Mouse (Mus musculus): ENCODE data around the gene Tmub1. TPM values are rescaled to one million over a fixed set of nuclear protein-coding genes. Genes with fewer than 3 reads are reported as not detected.
A peak's percentile ranks its signal among the peaks of the same experiment; 100 is the strongest.

The Tmub1 gene
- 10 to 100 TPM; 25.9 to 27.3 TPM for total RNA-seq (2021)

DNA sequence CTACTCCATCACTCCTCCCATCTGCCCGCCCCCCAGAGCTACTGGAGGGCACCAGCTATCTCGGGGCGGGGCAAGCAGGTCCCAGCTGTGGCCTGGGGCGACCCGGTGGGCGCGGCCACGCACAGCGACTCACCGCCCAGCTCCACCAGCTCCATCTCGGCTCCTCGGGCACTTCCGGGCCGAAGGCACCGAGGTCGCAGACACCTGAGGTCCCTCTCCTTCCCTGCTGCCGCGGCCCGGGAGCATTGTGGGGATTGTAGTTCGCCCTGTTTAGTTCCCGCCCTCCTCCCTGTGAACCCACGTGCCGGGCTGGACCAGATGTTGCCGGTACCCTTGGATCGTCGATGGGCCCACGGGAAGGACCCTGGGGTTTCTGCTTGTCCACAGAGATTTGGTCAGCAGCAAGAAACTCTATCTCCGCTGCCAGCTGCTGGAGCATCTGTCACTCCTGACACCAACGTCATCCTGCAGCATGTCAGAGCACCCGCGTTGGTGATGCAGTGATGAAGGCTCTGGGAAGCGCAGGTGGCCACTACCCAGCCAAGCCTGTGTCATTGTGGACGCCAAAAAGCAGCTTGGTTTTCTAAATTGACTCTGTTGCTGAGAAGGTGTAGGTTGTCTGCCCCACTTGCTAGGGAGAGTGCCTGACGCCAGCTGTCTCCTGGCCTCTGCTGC is at the start of gene Tmub1:
Tmub1 (minus strand) TSS at position 231 of the 675 bp plus-strand sequence.
- intact Hi-C loops (cut with DNase I), result no loop called here
- peak; percentile 85 to 91 for DNase-seq (ENCODE audit: low spot score in 2 of 2)

DNA sequence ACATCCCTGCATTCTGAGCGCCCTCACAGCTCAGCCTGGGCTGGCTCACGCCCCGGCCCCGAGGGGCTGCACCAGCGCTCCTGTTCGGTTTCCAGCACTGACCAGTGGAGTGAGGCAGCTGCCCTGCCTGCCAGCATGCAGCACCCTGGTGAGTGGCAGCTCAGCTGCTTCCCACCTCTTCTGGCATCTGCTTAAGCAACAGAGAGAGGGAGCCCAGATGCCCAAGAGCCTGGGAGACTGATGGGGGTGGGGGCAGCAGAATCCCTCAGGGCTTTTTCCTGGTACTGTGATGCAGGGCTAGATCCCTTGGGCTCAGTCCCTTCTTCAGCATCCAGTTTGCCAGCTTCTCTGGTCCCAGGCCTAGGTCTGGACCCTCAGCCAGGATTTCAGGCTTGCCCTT is 49.1 kb upstream of the Tmub1 start:
- DNase-seq (ENCODE audit: low spot score in 2 of 2), result no peak
- intact Hi-C loops (cut with DNase I), result no loop called here

DNA sequence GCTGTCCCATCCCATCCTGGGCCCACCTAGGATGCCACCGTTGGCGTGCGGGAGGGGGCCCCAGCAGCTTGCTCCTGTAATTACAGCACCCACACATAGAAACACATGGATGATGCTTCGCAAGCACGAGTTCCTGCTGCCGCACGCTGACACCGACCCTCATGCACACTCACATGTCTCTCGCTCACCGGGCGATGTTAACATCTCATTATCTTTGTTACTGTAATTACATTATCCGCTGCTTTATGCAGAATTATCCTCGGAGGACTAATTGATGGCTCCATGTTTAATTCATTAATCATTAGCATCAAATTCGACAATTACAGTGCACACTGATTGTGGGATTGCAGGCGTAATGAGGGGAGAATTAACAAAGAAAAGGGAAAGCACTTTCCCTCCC is 47.4 kb upstream of the Tmub1 start:
- DNase-seq (ENCODE audit: low spot score in 2 of 2), result no peak
- intact Hi-C loops (cut with DNase I), result no loop called here

DNA sequence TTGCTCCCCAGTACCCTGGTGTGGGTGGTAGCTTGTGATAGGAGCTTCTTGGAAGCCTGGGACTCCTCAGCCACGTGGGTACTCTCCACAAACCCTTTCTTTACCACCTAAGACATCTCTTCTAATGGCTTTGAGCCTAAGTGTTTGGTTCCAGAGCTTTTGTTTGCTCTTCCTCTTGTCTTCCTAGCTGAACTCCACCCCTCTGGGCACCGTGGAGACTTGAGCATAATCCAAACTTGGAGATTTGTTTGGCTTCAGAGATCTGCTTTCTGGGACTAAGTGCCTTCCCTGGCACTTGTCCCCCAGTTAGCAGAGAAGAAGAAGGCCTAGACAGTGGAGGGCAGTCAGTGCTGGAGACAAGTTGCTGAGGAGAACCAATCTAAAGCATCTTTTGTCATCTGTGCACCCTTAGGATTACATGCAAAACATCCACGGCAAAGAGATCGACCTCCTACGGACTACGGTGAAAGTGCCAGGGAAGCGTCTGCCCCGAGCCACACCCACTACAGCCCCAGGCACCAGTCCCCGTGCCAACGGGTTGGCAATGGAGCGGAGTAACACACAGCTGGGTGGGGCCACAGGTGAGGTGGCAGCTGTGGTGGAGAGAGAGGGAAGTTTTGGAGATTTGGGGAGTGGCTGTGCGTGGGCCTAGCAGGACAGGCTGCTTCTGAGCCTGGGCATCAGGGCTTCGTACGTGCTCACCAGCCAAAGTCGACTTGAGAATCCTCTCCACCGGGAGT is 45.1 kb upstream of the Tmub1 start:
- DNase-seq (ENCODE audit: low spot score in 2 of 2), result no peak
- intact Hi-C loops (cut with DNase I), result no loop called here

DNA sequence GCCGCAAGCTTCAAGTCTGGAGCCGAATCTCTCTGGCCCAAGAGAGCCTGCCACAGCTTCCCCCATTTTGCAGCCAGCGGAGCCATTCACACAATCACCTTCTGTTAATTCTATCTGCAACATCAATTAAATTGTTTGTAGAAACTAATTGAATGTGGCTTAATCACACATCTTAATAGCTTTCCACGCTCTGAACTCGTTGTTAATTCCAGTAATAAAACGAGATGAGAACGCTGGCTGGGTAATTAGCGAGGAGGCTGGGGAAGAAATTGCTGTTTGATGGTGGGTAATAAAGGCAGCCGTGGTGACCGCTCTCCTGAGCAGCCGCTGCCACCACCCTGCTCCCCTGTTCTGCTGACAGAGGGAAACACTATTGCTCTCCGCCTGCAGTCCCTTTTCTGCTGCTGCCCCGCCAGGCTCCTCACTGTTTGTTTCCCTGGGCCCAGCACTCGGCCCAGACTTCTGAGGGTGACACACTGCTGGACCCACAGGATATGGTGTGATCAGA is 42.8 kb upstream of the Tmub1 start:
- intact Hi-C loops (cut with DNase I), result no loop called here
- no peak for DNase-seq (ENCODE audit: low spot score in 2 of 2)

DNA sequence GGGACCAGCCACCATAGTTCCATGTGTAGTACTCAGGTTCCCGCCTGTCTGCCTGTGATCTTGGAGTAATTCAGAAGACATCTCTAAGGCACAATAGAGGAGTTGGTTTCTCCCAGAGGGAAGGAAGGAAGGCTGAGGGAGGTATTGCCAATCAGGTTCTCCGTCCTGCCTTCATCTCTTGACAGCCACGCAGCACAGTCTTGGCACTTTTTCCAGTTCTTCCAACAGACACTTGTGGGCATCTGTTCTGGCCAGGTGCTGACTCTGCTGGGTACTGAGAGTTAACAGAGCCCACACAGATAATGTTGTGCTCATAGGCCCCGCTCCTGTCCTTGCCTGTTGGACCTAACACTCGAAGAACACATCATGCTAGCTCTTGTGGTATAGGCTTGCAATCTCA is 39.1 kb upstream of the Tmub1 start:
- no peak for DNase-seq (ENCODE audit: low spot score in 2 of 2)

DNA sequence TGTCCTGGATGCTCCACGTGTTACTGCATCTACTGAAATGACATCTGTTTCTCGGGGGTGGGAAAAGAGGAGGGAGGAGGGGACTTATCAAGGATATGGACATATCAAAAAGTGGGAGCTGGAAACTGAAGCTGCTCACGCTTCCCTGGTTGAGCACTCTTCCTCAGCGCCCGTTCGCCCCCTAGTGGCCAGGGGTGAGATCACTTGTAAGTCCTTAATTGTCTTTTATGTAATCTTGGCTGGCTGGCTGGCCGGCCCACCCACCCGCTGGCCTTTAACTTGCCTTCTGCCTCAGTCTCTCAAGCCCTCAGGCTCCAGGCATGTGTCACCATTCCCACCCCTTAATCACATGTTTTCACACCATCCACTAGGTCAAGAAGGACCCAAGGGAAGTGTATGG is 38.4 kb upstream of the Tmub1 start:
- peak; percentile 85 to 91 for DNase-seq (ENCODE audit: low spot score in 2 of 2)
- intact Hi-C loops (cut with DNase I), result loop anchor here (2.0 kb wide), 1 partner anchor 111 kb away; no protein-coding TSS in a partner anchor

More for the DNA sequence above, 39.1 kb upstream of the Tmub1 start:
- intact Hi-C loops (cut with DNase I), result loop anchor here (2.0 kb wide), 1 partner anchor 110 kb away; no protein-coding TSS in a partner anchor

DNA sequence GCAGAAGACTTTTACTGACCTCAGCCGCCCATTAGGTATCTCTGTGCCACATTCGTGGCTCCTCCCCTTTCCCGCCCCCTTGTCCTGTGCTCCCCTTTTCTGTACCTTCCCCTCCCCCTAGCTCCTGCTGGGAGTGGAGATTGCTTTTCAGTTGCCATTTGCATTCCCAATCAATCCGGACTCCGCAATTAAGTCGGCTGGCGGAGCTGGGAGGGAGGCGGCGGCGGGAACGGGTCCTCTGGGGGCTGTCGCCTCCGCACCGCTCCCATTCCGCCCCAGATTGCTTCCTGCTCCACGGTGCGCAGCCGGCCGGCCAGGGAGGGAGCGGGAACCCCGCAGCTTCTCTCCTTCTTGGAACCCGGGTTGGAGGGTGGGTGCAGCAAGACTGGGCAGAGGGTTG is 37.3 kb upstream of the Tmub1 start:
- intact Hi-C loops (cut with DNase I), result no loop called here
- peak in 1 of 2 experiments; percentile 43 for DNase-seq (ENCODE audit: low spot score in 2 of 2)

DNA sequence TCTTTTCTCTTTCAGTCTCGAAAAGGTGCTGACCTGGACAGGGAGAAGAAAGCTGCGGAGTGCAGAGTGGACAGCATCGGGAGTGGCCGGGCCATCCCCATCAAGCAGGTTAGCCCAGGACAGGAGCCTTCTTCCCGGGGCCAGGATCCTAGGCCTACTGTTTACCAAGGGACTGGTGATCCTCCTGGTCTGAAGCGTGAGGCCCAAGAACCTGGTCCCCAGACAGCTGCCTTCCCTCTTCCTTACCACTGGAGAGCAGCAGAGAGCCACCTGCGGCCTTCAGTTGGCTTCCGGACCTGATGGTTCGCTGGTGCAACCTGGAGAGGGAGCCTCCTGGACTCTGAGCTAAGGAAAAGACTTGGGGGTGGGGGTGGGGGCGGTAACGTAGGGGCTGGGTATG is 35.7 kb upstream of the Tmub1 start:
- peak; percentile 66 to 84 for DNase-seq (ENCODE audit: low spot score in 2 of 2)
- intact Hi-C loops (cut with DNase I), result no loop called here

DNA sequence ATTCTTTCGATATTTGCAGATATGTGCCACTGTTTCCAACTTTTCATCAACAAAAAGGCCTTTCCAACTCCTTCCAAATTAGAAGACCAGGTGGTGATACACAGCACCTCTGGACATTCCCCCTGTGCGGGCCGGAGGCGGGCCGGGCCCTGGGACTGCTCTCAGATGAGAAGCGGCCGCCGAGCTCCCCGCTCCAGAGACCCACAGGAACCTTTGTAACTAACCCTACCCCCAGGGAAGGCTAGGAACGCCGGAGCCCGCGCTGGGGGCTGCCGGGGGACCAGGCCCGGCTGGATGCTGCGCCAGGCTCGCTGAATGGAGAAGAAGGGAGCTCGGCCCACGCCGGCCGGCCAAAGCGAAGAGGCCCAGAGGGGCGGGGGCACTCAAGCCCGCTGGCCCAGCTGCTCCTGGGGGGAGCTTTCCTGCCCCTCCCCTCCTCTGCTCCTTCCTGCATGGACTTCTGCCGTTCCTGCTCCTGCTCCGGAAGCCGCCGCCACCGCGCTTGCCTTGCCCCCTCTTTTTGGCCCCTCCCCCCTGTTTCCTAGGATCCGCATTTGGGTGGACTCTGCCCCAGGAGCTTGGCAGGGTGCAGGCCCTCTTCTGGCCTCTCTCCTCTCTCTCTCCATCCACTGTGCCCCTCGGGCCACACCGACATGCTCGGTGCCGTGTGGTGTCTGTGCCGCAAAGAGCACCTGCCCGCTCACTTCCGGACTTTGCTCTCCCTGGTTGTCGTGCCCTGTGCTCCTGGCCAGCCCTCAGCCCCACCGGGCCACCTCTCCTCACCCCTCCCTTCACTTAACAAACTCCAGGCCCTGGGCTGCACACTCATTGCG is 34.8 kb upstream of the Tmub1 start:
- no peak for DNase-seq (ENCODE audit: low spot score in 2 of 2)
- intact Hi-C loops (cut with DNase I), result no loop called here

DNA sequence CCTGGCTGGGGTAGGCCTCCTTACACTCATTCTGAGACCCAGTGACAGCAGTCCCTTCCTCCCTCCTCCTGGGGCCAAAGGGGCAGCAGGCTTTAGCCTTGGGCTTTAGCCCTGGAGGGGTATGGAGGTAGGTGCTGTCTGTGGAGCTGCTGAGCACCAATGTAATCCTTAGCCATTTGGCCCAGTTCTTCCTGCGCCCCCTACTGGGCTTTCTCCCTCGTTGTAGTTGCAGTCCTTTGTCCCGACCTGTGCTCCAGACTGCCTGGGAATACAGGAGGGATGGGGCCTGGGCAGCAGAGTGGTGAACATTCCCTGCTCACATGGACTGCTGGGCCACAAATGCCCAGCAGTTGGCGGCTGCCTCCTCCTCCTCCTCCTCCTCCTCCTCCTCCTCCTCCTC is 34.0 kb upstream of the Tmub1 start:
- intact Hi-C loops (cut with DNase I), result no loop called here

DNA sequence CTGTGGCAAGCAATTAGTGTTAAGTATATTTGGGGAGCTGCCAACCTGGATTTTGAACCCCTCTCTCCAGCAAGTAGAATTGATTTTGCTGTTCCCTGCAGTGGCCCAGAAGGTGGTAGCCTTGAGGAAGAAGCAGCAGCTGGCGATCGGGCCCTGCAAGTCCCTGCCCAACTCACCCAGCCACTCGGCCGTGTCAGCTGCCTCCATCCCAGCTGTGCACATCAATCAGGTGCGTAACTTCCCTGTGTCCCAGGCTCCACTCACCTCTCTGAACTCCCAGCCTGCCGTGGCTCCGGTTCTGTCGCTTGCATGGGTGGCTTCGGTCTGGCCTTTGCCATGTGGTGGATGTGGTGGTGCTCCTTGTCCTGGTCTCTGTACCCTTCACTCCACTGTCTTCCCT is 30.3 kb upstream of the Tmub1 start:
- DNase-seq (ENCODE audit: low spot score in 2 of 2), result no peak
- intact Hi-C loops (cut with DNase I), result no loop called here

More for the DNA sequence above, 34.0 kb upstream of the Tmub1 start:
- peak; percentile 59 to 65 for DNase-seq (ENCODE audit: low spot score in 2 of 2)

DNA sequence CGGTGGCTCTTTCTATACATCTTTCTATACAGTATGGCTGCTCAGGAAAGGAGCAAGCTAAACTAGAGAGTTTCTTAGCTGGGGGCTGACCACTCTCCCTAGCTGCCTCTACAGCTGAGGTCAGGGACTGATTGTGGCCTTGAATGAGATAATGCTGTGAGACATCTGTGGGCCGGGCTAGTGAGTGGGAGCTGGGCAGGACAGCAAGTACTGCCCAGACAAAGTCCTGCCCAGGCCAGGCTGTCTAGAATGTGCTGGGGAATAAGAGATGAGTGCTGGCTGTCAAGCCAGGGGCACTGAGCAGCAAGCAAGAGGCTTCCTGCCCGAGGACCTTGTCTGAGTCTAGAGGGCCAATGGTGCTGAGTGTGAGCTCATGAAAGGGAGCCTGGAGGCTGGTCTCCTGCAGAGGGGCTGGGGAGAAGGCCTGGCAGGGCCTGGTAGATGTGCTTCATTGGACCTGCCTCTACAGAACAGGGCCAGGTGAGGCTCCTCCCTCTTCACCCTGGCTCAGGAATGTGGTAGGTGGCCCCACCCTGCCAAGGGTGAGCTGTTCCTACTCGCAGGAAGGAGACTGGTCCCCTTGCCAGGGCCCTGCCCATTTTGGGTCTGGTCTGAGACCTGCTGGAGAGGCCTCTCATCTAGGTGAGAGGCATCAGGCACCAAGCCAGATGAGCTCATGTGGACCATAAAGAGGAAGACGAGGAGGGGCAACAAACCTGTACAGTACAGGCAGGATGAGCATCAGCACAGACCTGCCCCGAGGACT is 28.0 kb upstream of the Tmub1 start:
- no peak for DNase-seq (ENCODE audit: low spot score in 2 of 2)
- intact Hi-C loops (cut with DNase I), result no loop called here

DNA sequence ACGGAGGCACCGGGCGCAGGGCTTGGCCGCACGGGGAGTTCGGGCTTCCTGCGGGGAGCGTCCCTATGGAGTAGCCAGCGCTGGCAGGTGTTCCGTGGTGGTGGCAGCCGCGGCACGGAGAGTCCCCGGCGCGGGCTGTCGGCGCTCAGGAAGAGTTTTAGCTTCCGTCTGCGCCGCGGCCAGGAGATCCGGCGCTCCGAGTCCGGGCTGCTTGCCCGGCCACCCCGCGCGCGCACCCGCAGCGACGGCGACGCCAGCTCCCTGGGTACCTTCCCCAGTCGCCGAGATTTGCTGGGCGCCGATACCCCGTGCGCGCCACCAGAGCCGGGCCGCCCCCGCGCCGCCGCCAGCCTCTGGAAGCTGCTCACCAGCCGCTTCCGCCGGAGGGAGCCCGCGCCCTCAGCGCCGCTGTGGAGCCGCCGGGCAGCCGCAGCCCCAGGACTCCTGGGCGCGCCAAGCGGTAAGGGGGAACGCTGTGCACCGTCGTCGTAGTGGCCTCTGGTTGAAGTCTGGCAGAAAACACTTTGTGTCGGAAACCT is 27.1 kb upstream of the Tmub1 start:
- intact Hi-C loops (cut with DNase I), result loop anchor here (5.0 kb wide), 1 partner anchor 77 kb away; no protein-coding TSS in a partner anchor
- DNase-seq (ENCODE audit: low spot score in 2 of 2), result peak; percentile 78 to 81

DNA sequence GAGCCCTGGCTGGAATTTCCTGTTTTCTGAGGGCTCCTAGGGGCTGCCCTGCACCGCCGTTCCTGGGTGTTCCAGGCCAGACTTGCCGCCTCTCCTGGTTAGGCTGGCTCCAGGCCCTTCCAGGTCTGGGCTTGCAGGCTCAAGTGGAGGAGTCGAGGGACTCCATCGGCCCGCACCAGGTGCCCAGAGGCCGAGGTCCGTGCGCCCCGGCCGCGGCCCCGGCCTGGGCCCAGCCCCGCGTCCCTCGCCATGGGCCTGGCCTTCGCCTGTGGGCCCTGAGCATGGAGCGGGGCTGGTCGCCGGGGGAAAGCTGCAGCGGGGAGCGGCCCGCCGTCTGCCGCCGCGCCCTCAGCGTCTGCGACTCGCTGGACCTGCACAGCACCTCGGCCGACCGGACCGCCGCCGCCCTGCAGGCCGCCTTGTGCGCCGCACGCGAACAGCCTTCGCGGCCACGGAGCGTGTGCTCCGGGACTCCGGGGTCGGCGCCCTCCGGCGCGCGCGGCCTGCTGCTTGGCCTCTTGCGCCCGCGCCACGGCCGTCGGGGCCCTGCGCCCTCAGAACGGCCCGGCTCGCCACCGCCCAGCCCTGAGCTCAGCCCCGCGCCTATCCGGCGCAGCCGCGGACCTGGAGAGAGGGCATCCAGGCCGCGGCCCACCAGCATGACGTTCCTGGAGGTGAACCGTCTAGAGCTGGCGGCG is 26.5 kb upstream of the Tmub1 start:
- intact Hi-C loops (cut with DNase I), result loop anchor here (5.0 kb wide), 1 partner anchor 77 kb away; no protein-coding TSS in a partner anchor
- no peak for DNase-seq (ENCODE audit: low spot score in 2 of 2)

DNA sequence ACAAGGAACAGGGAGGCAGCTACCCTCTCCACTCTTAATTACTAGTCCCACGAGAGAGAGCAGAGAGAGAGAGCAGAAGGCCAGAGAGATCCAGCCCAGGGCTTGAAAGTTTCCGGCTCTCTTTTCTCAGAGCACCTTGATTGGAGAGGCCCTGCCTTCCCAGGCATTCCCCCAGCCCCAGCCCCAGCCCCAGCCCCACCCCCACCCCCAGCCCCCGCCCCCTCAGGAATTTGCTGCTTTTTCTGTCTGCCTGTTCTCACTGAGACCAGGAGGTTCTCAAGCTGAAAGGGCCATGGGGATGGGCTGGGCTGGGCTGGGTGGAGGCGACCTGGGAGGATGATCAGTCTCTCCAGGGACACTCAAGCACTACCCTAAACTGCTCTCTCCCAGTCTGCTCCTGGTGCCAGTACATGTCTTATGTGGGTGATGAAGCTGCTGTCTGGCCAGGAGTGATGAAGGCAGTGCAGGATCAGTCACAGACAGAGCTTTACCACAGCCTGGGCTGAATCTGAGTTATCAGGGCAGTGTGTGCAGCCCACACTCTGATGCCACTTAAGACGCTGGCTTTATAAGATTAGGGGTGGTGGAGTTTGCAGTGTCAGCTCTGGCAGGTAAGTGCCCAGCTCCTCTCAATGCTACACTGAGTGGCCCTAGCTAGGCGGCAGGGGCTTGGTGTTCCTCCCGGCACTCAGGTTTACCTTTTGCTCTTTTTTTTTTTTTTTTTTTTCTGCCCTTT is 25.4 kb upstream of the Tmub1 start:
- intact Hi-C loops (cut with DNase I), result loop anchor here (5.0 kb wide), 1 partner anchor 76 kb away; no protein-coding TSS in a partner anchor
- DNase-seq (ENCODE audit: low spot score in 2 of 2), result no peak

DNA sequence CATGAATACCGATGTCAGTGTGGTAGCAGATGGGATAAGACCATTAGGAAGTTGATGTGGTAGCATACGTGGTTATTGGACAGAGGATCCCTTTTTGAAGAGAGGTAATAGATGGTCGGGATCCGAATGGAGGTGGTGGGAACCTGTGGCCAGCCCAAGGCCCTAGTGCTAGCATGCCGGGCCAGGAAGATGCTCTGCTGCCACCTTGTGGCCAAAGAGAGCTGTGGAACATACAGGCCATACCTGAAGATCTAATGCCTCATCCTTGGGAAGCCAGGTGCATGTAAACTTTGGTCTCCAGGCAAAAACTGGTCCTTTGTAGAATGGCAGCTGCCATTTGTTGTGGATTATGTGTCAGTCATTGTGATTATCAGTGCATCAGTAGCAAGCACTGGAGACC is 22.9 kb upstream of the Tmub1 start:
- intact Hi-C loops (cut with DNase I), result loop anchor here (5.0 kb wide), 1 partner anchor 73 kb away; no protein-coding TSS in a partner anchor
- DNase-seq (ENCODE audit: low spot score in 2 of 2), result peak; percentile 78 to 84

DNA sequence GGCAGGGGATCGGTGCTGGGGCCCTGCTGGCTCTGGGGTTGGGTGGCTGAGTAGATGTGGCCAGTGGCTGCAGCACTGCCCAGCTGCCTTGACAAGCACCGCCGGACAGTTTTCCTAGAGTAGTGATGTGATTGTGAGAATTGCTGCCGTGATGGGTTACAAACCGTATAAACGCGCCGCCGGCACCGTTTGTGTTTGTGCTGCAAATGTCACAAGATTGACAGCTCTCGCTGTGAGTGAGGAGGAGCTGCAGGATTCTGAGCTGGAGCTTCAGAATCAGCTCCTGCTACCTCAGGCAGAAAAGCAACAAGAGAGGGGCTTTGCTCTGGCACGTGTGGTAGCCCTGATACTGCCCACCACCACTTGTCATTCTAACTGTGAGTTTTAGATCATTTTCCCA is 19.1 kb upstream of the Tmub1 start:
- DNase-seq (ENCODE audit: low spot score in 2 of 2), result no peak
- intact Hi-C loops (cut with DNase I), result no loop called here
